Mouse (Mus musculus) heart, embryonic 14.5 days (tissue): ENCODE measurements around the gene Msl1. TPM values are rescaled to one million over a fixed set of nuclear protein-coding genes. Genes with fewer than 3 reads are reported as not detected.

ENCODE experiments used
- ATAC-seq: fragments of 200-750 bp; cut with Nextera tagmentation; 2 replicates; pipeline ENCODE4 v1.8.0; 2017; ENCODE audit warnings: low read depth, moderate TSS enrichment; ENCODE audit not compliant: insufficient number of reproducible peaks, insufficient read depth, low FRiP score
- H3K27ac ChIP-seq, 2 experiments: fragments of 200-500 bp in 1 of 2; fragments of 300-500 bp in 1 of 2; sonication (generic) in 1 of 2; replicated peaks in 1 of 2; 2 replicates each; pipeline ENCODE4 v1.5.1; 2012 to 2014; ENCODE audit warnings: low read depth in 2 of 2, low read length in 2 of 2, control low read depth in 1 of 2, mild to moderate bottlenecking in 1 of 2, mixed read lengths in 1 of 2; ENCODE audit not compliant: control insufficient read depth in 1 of 2, insufficient read depth in 1 of 2
- H3K27me3 ChIP-seq: fragments of 300-500 bp; sonication (generic); 2 replicates; pipeline ENCODE4 v1.6.1; 2014; ENCODE audit warnings: mild to moderate bottlenecking, low read length, control low read depth; ENCODE audit not compliant: control insufficient read depth, insufficient read depth
- H3K36me3 ChIP-seq: fragments of 300-500 bp; sonication (generic); 2 replicates; pipeline ENCODE4 v1.6.1; 2014; ENCODE audit warnings: mild to moderate bottlenecking, control low read depth, low read length, mixed read lengths; ENCODE audit not compliant: control insufficient read depth, insufficient read depth
- H3K4me1 ChIP-seq, 2 experiments: fragments of 200-500 bp in 1 of 2; fragments of 300-500 bp in 1 of 2; sonication (generic) in 1 of 2; 2 replicates each; pipeline ENCODE4 v1.6.1; 2012 to 2014; ENCODE audit warnings: low read length in 2 of 2, control low read depth in 1 of 2, mixed read lengths in 1 of 2; ENCODE audit not compliant: control insufficient read depth in 2 of 2, insufficient read depth in 2 of 2
- H3K4me2 ChIP-seq: fragments of 300-500 bp; sonication (generic); 2 replicates; pipeline ENCODE4 v1.6.1; 2014; ENCODE audit warnings: mild to moderate bottlenecking, low read length
- H3K4me3 ChIP-seq, 2 experiments: fragments of 200-500 bp in 1 of 2; fragments of 300-500 bp in 1 of 2; sonication (generic) in 1 of 2; 2 replicates each; pipeline ENCODE4 v1.5.1; 2012 to 2014; ENCODE audit warnings: low read length in 2 of 2, mild to moderate bottlenecking in 2 of 2, control low read depth in 1 of 2, low read depth in 1 of 2, moderate library complexity in 1 of 2; ENCODE audit not compliant: control insufficient read depth in 1 of 2, insufficient read depth in 1 of 2
- H3K9ac ChIP-seq: fragments of 300-500 bp; sonication (generic); 2 replicates; pipeline ENCODE4 v1.6.1; 2014; ENCODE audit warnings: mild to moderate bottlenecking, low read length
- H3K9me3 ChIP-seq: fragments of 300-500 bp; sonication (generic); 2 replicates; pipeline ENCODE4 v1.6.1; 2016; ENCODE audit warnings: low read length, control low read depth; ENCODE audit not compliant: control insufficient read depth
- WGBS: fragments of 180-500 bp; shearing (Covaris S2); extraction: QIAGEN DNeasy Blood & Tissue Kit; methylation state at CpG from one replicate; pipeline ENCODE4 v1.1.7; 2014; 5-methylcytosine and 5-hydroxymethylcytosine counted together
- polyA plus RNA-seq: library from polyadenylated mRNA; unstranded; fragments of >200 nt; fragmentation: Nextera tagmentation; extraction: Ambion mirVana; gene quantifications from 2 replicates; pipeline ENCODE4 v1.2.1, GENCODE M21; 2014

Gene Msl1
- polyA plus RNA-seq, 1 experiment from 2014 or later: 15.3 TPM

- peaks cover 97% of the 10 kb centered on the region for H3K36me3 ChIP-seq
- no peak overlapping the region for H3K9ac ChIP-seq
- no peaks in the 10 kb centered on the region for H3K27me3 ChIP-seq
- no peak overlapping the region for H3K4me3 ChIP-seq
- H3K4me1 ChIP-seq: no peaks in the 10 kb centered on the region
- 71% methylated on average over 12 of the region's 12 CpGs for WGBS
- H3K4me2 ChIP-seq: no peak overlapping the region
- H3K27ac ChIP-seq: no peak overlapping the region
- ATAC-seq: no peak
- H3K9me3 ChIP-seq: no peaks in the 10 kb centered on the region
Observed at GRCm38 (mm10) chr11:98829091-98829775, 33.9 kb downstream of the Msl1 start.

DNA sequence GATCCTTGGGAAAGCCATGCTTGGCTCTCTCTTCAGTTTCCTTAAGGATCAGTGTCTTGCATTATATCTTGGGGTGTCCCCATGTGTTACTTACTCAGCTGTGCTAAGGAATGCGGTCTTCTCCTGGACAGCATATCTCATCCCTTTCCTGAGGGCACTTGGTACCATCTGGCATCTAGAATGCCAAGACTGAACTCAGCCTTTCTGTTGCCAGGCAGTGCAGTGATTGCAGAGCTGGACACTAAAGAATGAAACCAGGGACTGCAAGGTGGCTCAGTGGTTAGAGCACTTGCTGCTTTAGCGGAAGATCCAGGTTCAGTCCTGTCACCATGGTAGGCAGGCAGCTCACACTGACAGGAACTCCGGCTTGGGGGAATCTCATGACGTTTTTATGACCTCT is 34.6 kb downstream of the Msl1 start:
- Histone ChIP-seq H3K4me2 (no peak overlapping the region), H3K36me3 (peaks cover 96% of the 10 kb centered on the region)
- 82% methylated on average over 4 of the region's 4 CpGs for WGBS

DNA sequence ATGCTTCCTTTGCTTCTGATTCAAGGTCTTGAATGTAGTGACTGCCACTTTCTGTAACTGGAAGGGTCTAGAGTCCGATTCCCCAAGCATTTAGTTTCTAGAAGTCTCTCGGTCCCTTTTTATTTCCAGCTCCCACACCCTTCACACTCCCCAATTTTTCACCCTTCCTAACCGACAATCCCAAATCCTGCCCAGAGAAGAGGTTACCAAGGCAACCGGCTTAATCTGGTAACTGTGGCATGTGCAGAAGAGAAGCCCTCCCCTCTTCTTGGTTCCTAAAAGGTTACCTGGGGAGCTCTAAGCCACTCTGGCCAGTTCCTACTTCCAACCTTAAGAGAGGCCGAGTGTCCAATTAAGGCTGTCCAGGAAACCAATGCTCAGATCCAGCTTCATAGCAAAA is 40.0 kb downstream of the Msl1 start:
- H3K9ac ChIP-seq: no peak overlapping the region
- 44% methylated on average over 5 of the region's 5 CpGs for WGBS
- ATAC-seq: no peak

More for the DNA sequence above, 34.6 kb downstream of the Msl1 start:
- no peak overlapping the region for H3K27ac ChIP-seq
- no peaks in the 10 kb centered on the region for H3K4me1 ChIP-seq
- ATAC-seq: no peak
- no peaks in the 10 kb centered on the region for H3K9me3 ChIP-seq
- H3K27me3 ChIP-seq: no peaks in the 10 kb centered on the region
- no peak overlapping the region for H3K4me3 ChIP-seq
- no peak overlapping the region for H3K9ac ChIP-seq

GRCm38 (mm10) chr11:98835725-98836124 is 40.4 kb downstream of the Msl1 start:
- Histone ChIP-seq H3K4me3 (no peak overlapping the region), H3K36me3 (peaks cover 41% of the 10 kb centered on the region), H3K4me2 (no peak overlapping the region), H3K9me3 (no peaks in the 10 kb centered on the region), H3K27ac (no peak overlapping the region), H3K27me3 (peaks cover 15% of the 10 kb centered on the region), H3K4me1 (peaks cover 0 to 13% of the 10 kb centered on the region in 2 experiments; a peak in 3 of 4 replicates), H3K9ac (no peak overlapping the region)
- no peak for ATAC-seq
- 53% methylated on average over 3 of the region's 3 CpGs for WGBS

More for the DNA sequence above, 40.0 kb downstream of the Msl1 start:
- H3K9me3 ChIP-seq: no peaks in the 10 kb centered on the region
- no peak overlapping the region for H3K27ac ChIP-seq
- peaks cover 15% of the 10 kb centered on the region for H3K27me3 ChIP-seq
- H3K4me1 ChIP-seq: peaks cover 0 to 13% of the 10 kb centered on the region in 2 experiments; a peak in 3 of 4 replicates
- peaks cover 45% of the 10 kb centered on the region for H3K36me3 ChIP-seq
- no peak overlapping the region for H3K4me2 ChIP-seq
- H3K4me3 ChIP-seq: no peak overlapping the region

GRCm38 (mm10) chr11:98836128-98836527 is 40.8 kb downstream of the Msl1 start:
- H3K9me3 ChIP-seq: no peaks in the 10 kb centered on the region
- H3K36me3 ChIP-seq: peaks cover 37% of the 10 kb centered on the region
- peak overlapping the region; percentile 77; the same call in 1 of the 2 replicates for H3K9ac ChIP-seq
- peaks cover 15% of the 10 kb centered on the region for H3K27me3 ChIP-seq
- no peak for ATAC-seq
- peaks cover 0 to 13% of the 10 kb centered on the region in 2 experiments; a peak in 3 of 4 replicates for H3K4me1 ChIP-seq
- peak overlapping the region; percentile 99 for H3K4me2 ChIP-seq
- H3K27ac ChIP-seq: no peak overlapping the region
- WGBS: 26% methylated on average over 7 of the region's 7 CpGs
- peak overlapping the region in 1 of 2 experiments; percentile 71; a peak in 3 of 4 replicates for H3K4me3 ChIP-seq

GRCm38 (mm10) chr11:98836651-98837141 is 41.4 kb downstream of the Msl1 start, which contains the start of gene Rapgefl1:
Gene Rapgefl1, plus strand, starts transcription at chr11:98836785.
- Histone ChIP-seq H3K9me3 (no peaks in the 10 kb centered on the region), H3K4me2 (peak within 1 kb of the TSS; percentile 99), H3K9ac (peak within 1 kb of the TSS; percentile 77), H3K36me3 (peaks cover 31% of the 10 kb centered on the region), H3K27ac (no peak within 1 kb of the TSS), H3K4me3 (peak within 1 kb of the TSS; percentile 71 to 72), H3K4me1 (peaks cover 0 to 13% of the 10 kb centered on the region in 2 experiments; a peak in 3 of 4 replicates), H3K27me3 (peaks cover 15% of the 10 kb centered on the region)
- peak; percentile 80 for ATAC-seq
- WGBS: 1% methylated on average over 45 of the region's 48 CpGs

GRCm38 (mm10) chr11:98837231-98837704 is 42.0 kb downstream of the Msl1 start:
- Histone ChIP-seq H3K27me3 (peaks cover 15% of the 10 kb centered on the region), H3K4me2 (peak overlapping the region; percentile 99), H3K4me3 (peak overlapping the region; percentile 71 to 72; a peak in 3 of 4 replicates), H3K4me1 (peaks cover 0 to 13% of the 10 kb centered on the region in 2 experiments; a peak in 3 of 4 replicates), H3K36me3 (peaks cover 25% of the 10 kb centered on the region), H3K27ac (no peak overlapping the region), H3K9me3 (no peaks in the 10 kb centered on the region), H3K9ac (peak overlapping the region; percentile 77)
- WGBS: 3% methylated on average over 24 of the region's 29 CpGs
- no peak for ATAC-seq
